Mouse (Mus musculus): ENCODE measurements around the gene Tmem127. TPM values are rescaled to one million over a fixed set of nuclear protein-coding genes. Genes with fewer than 3 reads are reported as not detected.
"Not testable (repeated sequence)": the region's sequence is repeated elsewhere in the genome, so short reads cannot be mapped to it uniquely, and the experiment has no call there.

Gene Tmem127
- total RNA-seq, 2 experiments from 2014 or later, result 75.5 to 76.9 TPM

DNA sequence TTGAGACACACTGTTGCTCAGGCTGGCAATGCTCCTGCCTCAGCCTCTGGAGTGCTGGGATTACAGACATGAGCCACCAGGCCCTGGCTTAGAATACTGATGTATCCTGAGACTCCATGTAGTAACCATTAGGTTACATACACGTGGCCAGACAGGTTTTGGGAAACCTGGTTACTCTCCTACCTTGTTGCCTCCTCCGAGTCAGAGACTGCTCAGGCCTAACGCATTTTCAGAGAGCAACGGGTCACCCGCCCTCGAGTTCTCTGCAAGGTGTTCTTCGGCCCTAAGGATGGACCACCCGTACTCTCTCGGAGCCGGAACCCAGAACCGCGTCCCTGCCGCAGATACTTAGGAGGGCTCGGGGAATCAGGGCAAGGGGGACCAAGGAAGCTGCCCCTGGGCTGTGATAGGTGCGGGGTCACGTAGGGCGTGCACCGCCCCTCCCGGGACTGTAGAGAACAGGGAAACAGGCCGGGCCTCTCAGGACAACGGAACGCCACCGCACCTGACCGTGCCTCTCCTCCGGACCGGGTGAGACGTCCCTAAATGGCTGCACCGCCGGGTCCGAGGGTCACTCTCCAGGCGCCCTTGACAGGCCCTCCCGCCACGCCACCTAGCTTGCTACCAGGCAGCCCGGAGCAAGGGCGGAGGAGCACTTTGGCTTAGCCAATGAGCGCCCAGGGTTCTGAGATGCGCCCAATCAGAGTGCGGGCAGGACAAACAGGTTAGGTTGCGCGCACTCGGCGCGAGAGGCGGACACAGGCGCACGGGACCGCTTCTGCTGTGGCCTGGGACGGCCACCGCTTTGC lies 22.0 kb downstream of the Tmem127 start, which contains the start of gene Stard7:
Gene Stard7 (plus strand): TSS at position 728 of the 809 bp plus-strand sequence.
- intact Hi-C loops (cut with DNase I), result loop anchor here (1.0 to 5.0 kb wide), 2 partner anchors 22 to 68 kb away; partner anchors contain the start of genes Astl, Ciao1, Dusp2 and Tmem127
- peak within 1 kb of the TSS; percentile 98 for H3K4me3 ChIP-seq
- H3K27ac ChIP-seq, result peak within 1 kb of the TSS; percentile 96
- DNase-seq (ENCODE audit: extremely low spot score in 1 of 2, low spot score in 2 of 2), result peak; percentile 92 to 95
- TF ChIP-seq CTCF (IDR thresholded peaks at IDR 0.05), result peak; percentile 20

DNA sequence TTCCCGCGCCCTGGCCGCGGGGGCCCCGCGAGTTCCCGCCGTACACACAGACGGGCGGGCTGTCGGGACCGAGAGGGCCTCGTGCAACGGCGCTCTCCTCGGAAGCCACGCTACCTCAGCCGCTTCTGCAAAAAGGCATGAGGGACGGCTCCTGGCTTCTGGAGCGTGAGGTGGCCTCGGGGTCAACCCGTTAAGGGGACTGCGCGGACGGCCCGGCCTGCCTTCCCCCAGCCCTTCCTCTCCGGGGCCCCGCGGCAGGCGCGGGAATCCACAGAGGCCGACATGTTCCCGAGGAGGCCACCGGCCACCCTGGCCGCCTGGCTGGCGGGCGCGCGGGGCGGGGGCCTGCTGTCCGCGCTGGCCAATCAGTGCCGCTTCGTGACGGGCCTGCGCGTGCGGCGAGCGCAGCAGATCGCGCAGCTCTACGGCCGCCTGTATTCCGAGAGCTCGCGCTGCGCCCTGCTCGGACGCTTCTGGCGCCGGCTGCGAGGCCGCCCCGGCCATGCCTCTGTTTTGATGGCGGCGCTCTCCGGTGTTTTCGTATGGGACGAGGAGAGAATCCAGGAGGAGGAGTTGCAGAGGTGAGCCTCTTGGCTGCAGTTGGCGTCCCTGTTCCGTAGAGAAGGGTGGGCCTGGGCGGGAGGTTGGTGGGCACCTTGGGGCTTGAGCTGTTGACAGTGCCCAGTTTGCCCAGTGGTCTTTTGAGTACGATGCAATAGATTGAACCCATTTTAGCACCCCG lies 22.8 kb downstream of the Tmem127 start:
- intact Hi-C loops (cut with DNase I), result loop anchor here (1.0 to 5.0 kb wide), 2 partner anchors 23 to 67 kb away; partner anchors contain the start of genes Astl, Ciao1, Dusp2 and Tmem127
- peak overlapping the region; percentile 98 for H3K4me3 ChIP-seq
- H3K27ac ChIP-seq, result peak overlapping the region; percentile 96
- TF ChIP-seq CTCF (IDR thresholded peaks at IDR 0.05), result no peak
- peak; percentile 85 to 86 for DNase-seq (ENCODE audit: extremely low spot score in 1 of 2, low spot score in 2 of 2)

DNA sequence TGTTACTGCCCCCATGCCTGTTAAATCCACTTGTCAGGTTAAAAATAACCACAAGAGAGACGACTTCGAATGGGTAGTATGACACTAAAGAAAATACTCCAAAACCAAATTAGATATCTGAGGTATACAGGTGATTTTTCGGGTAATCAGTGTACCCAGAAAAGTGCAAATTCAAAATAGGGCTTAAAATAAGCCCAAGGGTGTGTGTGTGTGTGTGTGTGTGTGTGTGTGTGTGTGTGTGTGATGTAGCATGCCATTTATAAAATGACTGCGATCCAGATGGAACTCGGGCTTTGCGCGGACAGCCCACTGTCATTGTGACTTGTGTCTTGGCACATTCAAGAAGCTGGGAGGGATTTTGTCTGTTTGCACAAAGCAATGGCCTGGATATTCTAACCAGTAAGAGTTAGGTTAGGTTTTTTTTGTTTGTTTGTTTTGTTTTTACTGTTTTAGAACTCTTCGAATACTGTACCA lies 23.4 kb downstream of the Tmem127 start:
- TF ChIP-seq CTCF (IDR thresholded peaks at IDR 0.05), result no peak
- intact Hi-C loops (cut with DNase I), result loop anchor here (5.0 kb wide), 1 partner anchor 66 kb away; the partner anchor contains the start of genes Astl and Dusp2

DNA sequence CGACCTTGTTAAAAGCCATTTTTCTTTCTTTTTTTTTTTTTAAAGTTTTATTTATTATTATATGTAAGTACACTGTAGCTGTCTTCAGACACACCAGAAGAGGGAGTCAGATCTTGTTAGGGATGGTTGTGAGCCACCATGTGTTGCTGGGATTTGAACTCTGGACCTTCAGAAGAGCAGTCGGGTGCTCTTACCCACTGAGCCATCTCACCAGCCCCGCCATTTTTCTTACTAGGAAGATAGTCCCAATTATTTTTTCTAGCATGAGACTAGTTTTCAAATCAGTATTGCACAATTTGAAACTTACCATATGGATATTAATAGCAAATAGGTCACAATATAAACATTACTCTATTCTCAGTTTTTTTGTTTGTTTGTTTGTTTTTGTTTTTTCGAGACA lies 24.3 kb downstream of the Tmem127 start:
- not testable (repeated sequence) for H3K4me3 ChIP-seq; DNase-seq (ENCODE audit: extremely low spot score in 1 of 2, low spot score in 2 of 2); H3K27ac ChIP-seq
- intact Hi-C loops (cut with DNase I), result loop anchor here (5.0 kb wide), 1 partner anchor 65 kb away; the partner anchor contains the start of genes Astl and Dusp2

More for the DNA sequence above, 23.4 kb downstream of the Tmem127 start:
- peak overlapping the region; percentile 96 for H3K27ac ChIP-seq
- DNase-seq (ENCODE audit: extremely low spot score in 1 of 2, low spot score in 2 of 2), result no peak
- peak overlapping the region; percentile 98 for H3K4me3 ChIP-seq

DNA sequence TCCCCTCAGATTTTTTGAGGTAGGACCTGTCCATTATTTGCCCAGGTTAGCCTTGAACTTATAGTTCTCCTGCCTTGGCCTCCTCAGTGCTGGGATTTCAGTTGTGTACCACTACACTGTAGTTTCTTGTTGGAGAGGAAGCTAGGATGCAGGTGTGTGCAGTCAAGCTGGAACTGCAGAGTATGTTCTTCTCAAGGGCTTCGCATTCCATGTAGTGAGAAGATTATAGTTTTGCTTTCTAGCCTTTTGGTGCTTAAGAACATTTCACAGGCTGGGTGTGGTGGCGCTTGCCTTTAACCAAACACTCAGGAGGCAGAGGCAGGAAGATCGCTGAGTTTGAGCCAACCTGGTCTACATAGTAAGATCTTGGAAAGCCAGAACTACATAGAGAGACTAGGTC lies 25.1 kb downstream of the Tmem127 start:
- no peak overlapping the region for H3K27ac ChIP-seq
- intact Hi-C loops (cut with DNase I), result loop anchor here (5.0 kb wide), 1 partner anchor 64 kb away; the partner anchor contains the start of genes Astl and Dusp2
- no peak for DNase-seq (ENCODE audit: extremely low spot score in 1 of 2, low spot score in 2 of 2)
- H3K4me3 ChIP-seq, result no peak overlapping the region
- TF ChIP-seq CTCF (IDR thresholded peaks at IDR 0.05), result no peak

DNA sequence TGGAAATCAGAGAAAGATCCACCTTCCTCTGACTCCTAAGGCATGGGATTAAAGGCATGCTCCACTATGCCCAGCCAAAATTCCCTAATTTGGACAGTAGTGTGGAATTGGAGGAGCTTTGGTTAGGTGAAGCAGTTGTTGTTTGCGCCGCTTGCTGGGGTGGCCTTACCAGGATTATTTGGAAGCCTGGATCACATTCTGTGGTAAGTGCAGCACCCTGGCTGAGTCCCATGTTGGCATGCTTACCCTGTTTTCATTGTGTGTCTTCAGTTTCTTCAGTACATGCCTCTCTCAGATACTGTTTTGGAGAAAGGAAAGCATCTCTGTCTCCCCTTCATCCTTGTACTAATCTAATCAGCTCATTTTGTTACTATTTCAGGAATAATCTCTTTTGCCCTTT lies 26.9 kb downstream of the Tmem127 start:
- DNase-seq (ENCODE audit: extremely low spot score in 1 of 2, low spot score in 2 of 2), result no peak
- Histone ChIP-seq H3K4me3 (no peak overlapping the region), H3K27ac (no peak overlapping the region)
- no peak for TF ChIP-seq CTCF (IDR thresholded peaks at IDR 0.05)
- intact Hi-C loops (cut with DNase I), result loop anchor here (5.0 kb wide), 1 partner anchor 63 kb away; the partner anchor contains the start of genes Astl and Dusp2

DNA sequence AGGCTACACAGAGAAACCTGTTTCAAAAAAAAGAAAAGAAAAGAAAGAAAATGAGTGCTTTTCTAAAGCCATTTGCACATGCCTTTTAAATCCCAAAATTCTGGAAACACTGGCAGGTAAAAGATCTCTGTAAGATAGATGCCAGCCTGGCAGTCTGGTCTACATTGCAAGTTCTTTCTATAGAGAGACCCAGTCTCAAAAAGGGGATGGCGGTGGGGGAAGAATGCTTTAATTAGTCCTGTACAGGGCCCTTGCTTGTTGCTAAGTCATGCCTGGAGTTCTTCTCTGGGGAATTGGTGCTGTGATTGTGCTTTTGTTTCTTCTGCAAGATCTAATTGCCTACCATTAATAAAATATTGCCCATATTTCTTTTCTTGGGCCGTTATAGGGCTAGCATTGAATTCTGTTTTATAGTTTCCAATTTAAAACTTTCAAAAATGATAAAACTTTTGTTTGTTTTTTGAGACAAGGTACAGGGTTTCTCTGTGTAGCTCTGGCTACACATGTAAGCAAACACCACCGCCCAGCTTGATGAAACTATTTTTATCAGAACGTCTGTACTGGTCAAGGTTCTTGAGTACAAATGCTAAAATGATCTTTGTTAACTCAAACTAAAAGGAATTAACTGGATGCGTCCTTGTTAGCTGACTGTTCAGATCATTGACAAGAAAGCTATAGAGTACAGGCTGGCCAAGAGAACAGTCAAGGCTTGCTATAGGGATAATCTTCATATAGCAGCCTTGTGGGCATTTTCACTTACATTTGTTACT lies 28.0 kb downstream of the Tmem127 start:
- DNase-seq (ENCODE audit: extremely low spot score in 1 of 2, low spot score in 2 of 2), result no peak
- TF ChIP-seq CTCF (IDR thresholded peaks at IDR 0.05), result no peak
- H3K27ac ChIP-seq, result no peak overlapping the region
- H3K4me3 ChIP-seq, result no peak overlapping the region
- intact Hi-C loops (cut with DNase I), result no loop called here

DNA sequence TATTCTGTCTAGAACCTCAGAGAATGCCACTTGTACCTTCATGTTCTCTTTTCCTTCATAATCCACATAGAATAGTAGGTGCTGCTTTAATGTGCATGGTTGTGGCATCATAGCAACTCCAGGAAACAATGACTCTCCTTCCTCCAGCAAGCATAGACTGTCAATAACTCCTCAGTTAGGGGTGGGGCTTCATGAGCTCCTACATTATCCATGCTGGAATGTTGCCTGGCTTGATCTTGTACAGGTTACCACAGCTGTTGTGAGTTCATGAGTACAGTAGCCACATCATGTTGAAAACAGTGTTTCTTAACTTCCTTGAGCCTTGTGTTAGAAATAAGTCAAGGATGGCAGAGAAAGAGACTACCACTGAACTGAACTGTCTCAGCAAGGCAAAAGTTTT lies 30.5 kb downstream of the Tmem127 start:
- TF ChIP-seq CTCF (IDR thresholded peaks at IDR 0.05), result no peak
- no peak overlapping the region for H3K4me3 ChIP-seq
- DNase-seq (ENCODE audit: extremely low spot score in 1 of 2, low spot score in 2 of 2), result no peak
- H3K27ac ChIP-seq, result no peak overlapping the region
- intact Hi-C loops (cut with DNase I), result no loop called here

DNA sequence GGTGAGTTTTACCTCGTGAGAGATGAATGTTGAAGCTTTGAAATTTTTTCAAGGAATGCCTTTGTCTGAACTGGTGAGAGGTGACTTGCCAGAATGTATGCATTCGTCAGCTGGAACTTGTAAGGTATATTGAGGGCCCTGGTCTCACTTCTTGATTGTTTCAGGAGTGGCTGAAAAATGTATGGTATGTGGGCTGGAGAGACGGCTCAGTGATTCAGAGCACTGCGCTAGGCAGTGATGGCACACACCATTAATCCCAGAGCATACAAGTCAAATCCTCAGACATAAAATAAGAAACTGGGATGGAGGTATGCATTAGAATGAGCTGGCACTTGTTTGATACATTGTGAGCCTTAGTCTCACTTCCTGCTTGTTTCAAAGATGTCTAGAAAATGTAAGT lies 44.5 kb downstream of the Tmem127 start:
- intact Hi-C loops (cut with DNase I), result no loop called here
- no peak for TF ChIP-seq CTCF (IDR thresholded peaks at IDR 0.05)
- Histone ChIP-seq H3K27ac (no peak overlapping the region), H3K4me3 (no peak overlapping the region)
- DNase-seq (ENCODE audit: extremely low spot score in 1 of 2, low spot score in 2 of 2), result no peak

DNA sequence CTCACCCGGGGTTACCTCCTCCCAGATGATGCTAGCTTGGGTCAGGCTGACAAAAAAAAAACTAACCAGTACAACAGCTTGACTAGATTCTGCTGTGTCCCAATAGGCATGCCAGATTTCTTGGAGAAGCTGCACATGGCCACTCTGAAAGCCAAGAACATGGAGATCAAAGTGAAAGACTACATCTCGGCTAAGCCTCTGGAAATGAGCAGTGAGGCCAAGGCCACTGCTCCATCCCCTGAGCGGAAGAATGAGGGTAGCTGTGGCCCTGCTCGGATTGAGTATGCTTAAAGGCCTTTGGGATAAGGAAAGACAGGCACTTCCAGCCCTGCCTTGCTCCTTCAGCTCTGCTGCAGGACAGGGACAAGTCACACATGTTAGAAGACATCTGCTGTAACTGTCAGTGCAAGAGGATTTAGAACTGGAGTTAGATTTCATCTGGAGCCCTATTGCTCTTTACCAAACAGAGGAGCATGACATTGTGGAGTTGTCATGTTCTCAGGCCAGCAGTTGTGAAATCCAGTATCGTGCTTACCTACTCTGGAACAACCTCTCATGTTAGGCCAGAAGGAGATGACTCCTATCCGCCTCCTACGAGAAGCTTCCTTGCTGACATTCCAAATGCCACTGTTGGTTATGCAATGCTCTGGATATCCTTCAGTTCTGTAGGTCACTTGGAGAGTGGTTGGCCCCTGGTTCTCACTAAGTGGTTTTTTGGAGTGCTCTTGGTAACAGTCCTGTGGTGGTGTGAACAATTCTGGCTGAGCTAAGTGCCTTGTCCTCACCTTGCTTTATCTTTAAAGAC lies 49.5 kb downstream of the Tmem127 start:
- Histone ChIP-seq H3K27ac (no peak overlapping the region), H3K4me3 (no peak overlapping the region)
- DNase-seq (ENCODE audit: extremely low spot score in 1 of 2, low spot score in 2 of 2), result no peak
- intact Hi-C loops (cut with DNase I), result no loop called here
- TF ChIP-seq CTCF (IDR thresholded peaks at IDR 0.05), result no peak
